Mouse (Mus musculus) macrophage (primary cell): ENCODE data around the gene Leng9. TPM values are rescaled to one million over a fixed set of nuclear protein-coding genes. Genes with fewer than 3 reads are reported as not detected.
"Not testable (repeated sequence)": the region's sequence is repeated elsewhere in the genome, so short reads cannot be mapped to it uniquely, and the experiment has no call there.

Experiments
- H3K27ac ChIP-seq: fragments of 350-480 bp; formaldehyde crosslinking; 2 replicates; pipeline ENCODE4 v1.9.0; 2021
- H3K36me3 ChIP-seq: fragments of 350-480 bp; formaldehyde crosslinking; 2 replicates; pipeline ENCODE4 v1.9.0; 2021; ENCODE audit errors: inconsistent target
- H3K4me3 ChIP-seq: fragments of 350-480 bp; formaldehyde crosslinking; 2 replicates; pipeline ENCODE4 v1.9.0; 2021; ENCODE audit errors: inconsistent target
- H3K79me2 ChIP-seq: fragments of 350-480 bp; formaldehyde crosslinking; 2 replicates; pipeline ENCODE4 v1.9.0; 2021; ENCODE audit errors: inconsistent target
- WGBS: methylation state at CpG from one replicate; pipeline ENCODE4 v1.1.7; 2026; ENCODE audit warnings: inconsistent platforms; ENCODE audit not compliant: missing documents; 5-methylcytosine and 5-hydroxymethylcytosine counted together
- polyA plus RNA-seq: library from polyadenylated mRNA; stranded (reverse); fragments of 250-400 nt; gene quantifications from 3 replicates; pipeline ENCODE4 v1.2.4, GENCODE M21; 2018; ENCODE audit warnings: inconsistent platforms
- total RNA-seq, 78 experiments: library from RNA; depleted of rRNA; stranded (reverse); fragments of 250-400 nt; gene quantifications; 1 replicate in 9 of 78; 2 replicates in 24 of 78; 3 replicates in 43 of 78; 4 replicates in 2 of 78; pipeline ENCODE4 v1.2.4; 2018; ENCODE audit warnings: inconsistent platforms in 56 of 78

Leng9 gene
- 1 to 10 TPM; 1.7 to 9.3 (median 6.0) TPM for total RNA-seq (2018; cell fraction: chromatin; rRNA removed)
- 1 to 10 TPM; 2.7 to 4.3 (median 3.4) TPM for total RNA-seq (2018; cell fraction: cytosol; rRNA removed)
- 10 to 100 TPM in 3 of 26 experiments, 1 to 10 TPM in 23; 2.4 to 11.9 (median 5.9) TPM for total RNA-seq (2018; cell fraction: nucleus; rRNA removed)
- polyA plus RNA-seq: 1.8 to 2.9 TPM (median 2.3 TPM) in 3 replicates

- Histone ChIP-seq H3K27ac (peak within 1 kb of the TSS; percentile 90), H3K36me3 (peaks cover 5% of the 10 kb centered on the region), H3K79me2 (peaks cover 28% of the 10 kb centered on the region; the same call in 1 of the 2 replicates), H3K4me3 (peak within 1 kb of the TSS; percentile 66)
- WGBS: 3% methylated on average over 14 of the region's 14 CpGs
Observed at GRCm38 (mm10) chr7:4150059-4150541, at the start of gene Leng9. Leng9 (minus strand) TSS chr7:4150374.

GRCm38 (mm10) chr7:4178438-4178837, 28.3 kb upstream of the Leng9 start:
- Histone ChIP-seq H3K79me2 (no peaks in the 10 kb centered on the region), H3K36me3 (no peaks in the 10 kb centered on the region), H3K4me3 (no peak overlapping the region), H3K27ac (no peak overlapping the region)
- WGBS: 49% methylated on average over 3 of the region's 3 CpGs

GRCm38 (mm10) chr7:4170193-4170938, 20.2 kb upstream of the Leng9 start:
- 76% methylated on average over 6 of the region's 6 CpGs for WGBS
- Histone ChIP-seq H3K4me3 (no peak overlapping the region), H3K36me3 (no peaks in the 10 kb centered on the region), H3K27ac (no peak overlapping the region), H3K79me2 (no peaks in the 10 kb centered on the region)

- Histone ChIP-seq H3K4me3 (no peak overlapping the region), H3K36me3 (no peaks in the 10 kb centered on the region), H3K79me2 (no peaks in the 10 kb centered on the region), H3K27ac (no peak overlapping the region)
Observed at GRCm38 (mm10) chr7:4167098-4167497, 16.9 kb upstream of the Leng9 start.

GRCm38 (mm10) chr7:4165286-4165685, 15.1 kb upstream of the Leng9 start:
- H3K36me3 ChIP-seq: no peaks in the 10 kb centered on the region
- H3K4me3 ChIP-seq: no peak overlapping the region
- H3K27ac ChIP-seq: no peak overlapping the region
- WGBS: 33% methylated on average over 3 of the region's 3 CpGs
- no peaks in the 10 kb centered on the region for H3K79me2 ChIP-seq

- 7% methylated on average over 18 of the region's 20 CpGs for WGBS
- no peak within 1 kb of the TSS for H3K4me3 ChIP-seq
- no peaks in the 10 kb centered on the region for H3K36me3 ChIP-seq
- H3K79me2 ChIP-seq: no peaks in the 10 kb centered on the region
- no peak within 1 kb of the TSS for H3K27ac ChIP-seq
Observed at GRCm38 (mm10) chr7:4164090-4164910, 14.1 kb upstream of the Leng9 start, which contains the start of gene Cdc42ep5. Cdc42ep5 (minus strand) TSS chr7:4164860.

GRCm38 (mm10) chr7:4163571-4164072, 13.4 kb upstream of the Leng9 start:
- Histone ChIP-seq H3K4me3 (no peak overlapping the region), H3K36me3 (no peaks in the 10 kb centered on the region), H3K79me2 (no peaks in the 10 kb centered on the region), H3K27ac (no peak overlapping the region)
- WGBS: 16% methylated on average over 10 of the region's 11 CpGs

- H3K4me3 ChIP-seq, H3K27ac ChIP-seq, H3K79me2 ChIP-seq, H3K36me3 ChIP-seq: not testable (repeated sequence)
- WGBS: 95% methylated on average over 4 of the region's 4 CpGs
Observed at GRCm38 (mm10) chr7:4161596-4161995, 11.4 kb upstream of the Leng9 start.

- Histone ChIP-seq H3K79me2 (no peaks in the 10 kb centered on the region), H3K27ac (no peak overlapping the region), H3K36me3 (no peaks in the 10 kb centered on the region), H3K4me3 (no peak overlapping the region)
- 80% methylated on average over 4 of the region's 4 CpGs for WGBS
Observed at GRCm38 (mm10) chr7:4154976-4155375, 4.8 kb upstream of the Leng9 start.

- no peaks in the 10 kb centered on the region for H3K79me2 ChIP-seq
- WGBS: 88% methylated on average over 5 of the region's 5 CpGs
- H3K4me3 ChIP-seq: no peak overlapping the region
- no peak overlapping the region for H3K27ac ChIP-seq
- H3K36me3 ChIP-seq: no peaks in the 10 kb centered on the region
Observed at GRCm38 (mm10) chr7:4154356-4154755, 4.2 kb upstream of the Leng9 start.

GRCm38 (mm10) chr7:4151241-4151640, 1.1 kb upstream of the Leng9 start:
- WGBS: 11% methylated on average over 22 of the region's 22 CpGs
- H3K4me3 ChIP-seq: peak overlapping the region; percentile 66; the same call in 1 of the 2 replicates
- no peak overlapping the region for H3K27ac ChIP-seq
- H3K36me3 ChIP-seq: no peaks in the 10 kb centered on the region
- H3K79me2 ChIP-seq: peaks cover 25% of the 10 kb centered on the region; the same call in 1 of the 2 replicates

- WGBS: 4% methylated on average over 14 of the region's 14 CpGs
- H3K79me2 ChIP-seq: peaks cover 28% of the 10 kb centered on the region; the same call in 1 of the 2 replicates
- peak overlapping the region; percentile 66 for H3K4me3 ChIP-seq
- H3K27ac ChIP-seq: no peak overlapping the region
- no peaks in the 10 kb centered on the region for H3K36me3 ChIP-seq
Observed at GRCm38 (mm10) chr7:4150811-4151221, 642 bp upstream of the Leng9 start.

GRCm38 (mm10) chr7:4149209-4150054, 742 bp downstream of the Leng9 start:
- peaks cover 28% of the 10 kb centered on the region; the same call in 1 of the 2 replicates for H3K79me2 ChIP-seq
- WGBS: under 1% methylated on average over 64 of the region's 64 CpGs

More at GRCm38 (mm10) chr7:4149209-4150054, 742 bp downstream of the Leng9 start:
- H3K4me3 ChIP-seq: peak overlapping the region; percentile 66
- peaks cover 11% of the 10 kb centered on the region for H3K36me3 ChIP-seq
- peak overlapping the region; percentile 90 for H3K27ac ChIP-seq
